Mouse (Mus musculus) limb, embryonic 12.5 days (tissue): ENCODE measurements around the gene Uxt. TPM values are rescaled to one million over a fixed set of nuclear protein-coding genes. Genes with fewer than 3 reads are reported as not detected.

Source experiments
- ATAC-seq: fragments of 200-750 bp; cut with Nextera tagmentation; 2 replicates; pipeline ENCODE4 v1.8.0; 2017; ENCODE audit warnings: low read depth, moderate TSS enrichment; ENCODE audit not compliant: insufficient number of reproducible peaks, insufficient read depth, low FRiP score, low TSS enrichment
- H3K27ac ChIP-seq: fragments of 300-500 bp; sonication (generic); 2 replicates; pipeline ENCODE4 v1.5.1; 2016; ENCODE audit warnings: mild to moderate bottlenecking, moderate library complexity
- H3K27me3 ChIP-seq: fragments of 300-500 bp; sonication (generic); 2 replicates; pipeline ENCODE4 v1.6.1; 2016; ENCODE audit warnings: mild to moderate bottlenecking, moderate library complexity
- H3K36me3 ChIP-seq: fragments of 300-500 bp; sonication (generic); 2 replicates; pipeline ENCODE4 v1.6.1; 2016; ENCODE audit warnings: mild to moderate bottlenecking, moderate library complexity
- H3K4me1 ChIP-seq: fragments of 300-500 bp; sonication (generic); replicated peaks from 2 replicates; pipeline ENCODE4 v1.6.1; 2016
- H3K4me2 ChIP-seq: fragments of 300-500 bp; sonication (generic); 2 replicates; pipeline ENCODE4 v1.6.1; 2016; ENCODE audit warnings: mild to moderate bottlenecking, moderate library complexity
- H3K4me3 ChIP-seq: fragments of 300-500 bp; sonication (generic); replicated peaks from 2 replicates; pipeline ENCODE4 v1.5.1; 2016; ENCODE audit warnings: mild to moderate bottlenecking
- H3K9ac ChIP-seq: fragments of 300-500 bp; sonication (generic); replicated peaks from 2 replicates; pipeline ENCODE4 v1.6.1; 2016; ENCODE audit warnings: mild to moderate bottlenecking, moderate library complexity
- H3K9me3 ChIP-seq: fragments of 300-500 bp; sonication (generic); 2 replicates; pipeline ENCODE4 v1.6.1; 2016; ENCODE audit warnings: mild to moderate bottlenecking, moderate library complexity
- WGBS: fragments of 180-500 bp; shearing (Covaris S2); methylation state at CpG from one replicate; pipeline ENCODE4 v1.1.7; 2016; 5-methylcytosine and 5-hydroxymethylcytosine counted together
- polyA plus RNA-seq: library from polyadenylated mRNA; unstranded; fragments of >200 nt; fragmentation: Nextera tagmentation; extraction: Ambion mirVana; gene quantifications from 2 replicates; pipeline ENCODE4 v1.2.1, GENCODE M21; 2016

The Uxt gene
- polyA plus RNA-seq, 1 experiment from 2014 or later, result 60.6 TPM

GRCm38 (mm10) chrX:20920249-20920843, 41.5 kb downstream of the Uxt start:
- WGBS, result 15% methylated on average over 42 of the region's 49 CpGs
- peak overlapping the region; percentile 62 for H3K4me2 ChIP-seq
- peak overlapping the region; percentile 39 for H3K4me3 ChIP-seq
- H3K9me3 ChIP-seq, result no peaks in the 10 kb centered on the region
- no peak overlapping the region for H3K9ac ChIP-seq
- H3K4me1 ChIP-seq, result no peaks in the 10 kb centered on the region
- ATAC-seq, result no peak; the same call in 1 of the 2 replicates
- peaks cover 14% of the 10 kb centered on the region; the same call in 1 of the 2 replicates for H3K27me3 ChIP-seq
- H3K27ac ChIP-seq, result no peak overlapping the region
- H3K36me3 ChIP-seq, result no peaks in the 10 kb centered on the region

- Histone ChIP-seq H3K4me1 (no peaks in the 10 kb centered on the region), H3K9ac (no peak overlapping the region), H3K27ac (no peak overlapping the region), H3K4me3 (no peak overlapping the region), H3K9me3 (0 out of 2 replicates have a peak, but pooled peaks cover 3% of the 10 kb centered on the region), H3K27me3 (peaks cover 8% of the 10 kb centered on the region; the same call in 1 of the 2 replicates), H3K4me2 (no peak overlapping the region), H3K36me3 (no peaks in the 10 kb centered on the region)
- ATAC-seq, result no peak
These were observed 46.7 kb downstream of the Uxt start for GRCm38 (mm10) chrX:20915075-20915474.

GRCm38 (mm10) chrX:20913726-20914125, 48.1 kb downstream of the Uxt start:
- no peak for ATAC-seq
- Histone ChIP-seq H3K9me3 (0 out of 2 replicates have a peak, but pooled peaks cover 3% of the 10 kb centered on the region), H3K27ac (no peak overlapping the region), H3K4me2 (no peak overlapping the region), H3K9ac (no peak overlapping the region), H3K4me1 (no peaks in the 10 kb centered on the region), H3K4me3 (no peak overlapping the region), H3K27me3 (no peaks in the 10 kb centered on the region), H3K36me3 (no peaks in the 10 kb centered on the region)
- 88% methylated on average over 6 of the region's 6 CpGs for WGBS

- Histone ChIP-seq H3K4me3 (no peak overlapping the region), H3K4me2 (no peak overlapping the region), H3K36me3 (no peaks in the 10 kb centered on the region), H3K9ac (no peak overlapping the region), H3K27me3 (no peaks in the 10 kb centered on the region), H3K27ac (no peak overlapping the region), H3K4me1 (no peaks in the 10 kb centered on the region), H3K9me3 (0 out of 2 replicates have a peak, but pooled peaks cover 3% of the 10 kb centered on the region)
- ATAC-seq, result no peak
- WGBS, result 22% methylated on average over 3 of the region's 3 CpGs
These were observed 51.7 kb downstream of the Uxt start for GRCm38 (mm10) chrX:20910074-20910473.

Other genes with a start within 250 kb of the Uxt start
- gene Araf, start 164.2 kb downstream of the Uxt start, polyA plus RNA-seq, result 101 and 103 TPM in 2 replicates
- gene Timp1, start 91.9 kb downstream of the Uxt start, polyA plus RNA-seq, result 14.7 and 15.6 TPM in 2 replicates
- gene Syn1, start 41.0 kb downstream of the Uxt start, polyA plus RNA-seq, result 0.14 and 0.20 TPM in 2 replicates
- 2.9 and 3.6 TPM in 2 replicates for gene Cfp, start 30.5 kb downstream of the Uxt start, polyA plus RNA-seq
- 17.7 and 18.1 TPM in 2 replicates for gene Elk1, start 11.4 kb downstream of the Uxt start, polyA plus RNA-seq
- gene Zfp182, start 100.3 kb upstream of the Uxt start, polyA plus RNA-seq, result 6.3 and 6.5 TPM in 2 replicates
- not detected in 2 replicates for gene Spaca5, start 106.4 kb upstream of the Uxt start, polyA plus RNA-seq
- gene Zfp300, start 127.5 kb upstream of the Uxt start, polyA plus RNA-seq, result 1.1 and 1.6 TPM in 2 replicates
- not detected in 2 replicates for gene Ssxa1, start 153.8 kb upstream of the Uxt start, polyA plus RNA-seq
- not detected in 2 replicates for gene Gm21876, start 213.6 kb upstream of the Uxt start, polyA plus RNA-seq